ENCODE assay signal across 19 mouse cellular contexts in the genomic region with DNA sequence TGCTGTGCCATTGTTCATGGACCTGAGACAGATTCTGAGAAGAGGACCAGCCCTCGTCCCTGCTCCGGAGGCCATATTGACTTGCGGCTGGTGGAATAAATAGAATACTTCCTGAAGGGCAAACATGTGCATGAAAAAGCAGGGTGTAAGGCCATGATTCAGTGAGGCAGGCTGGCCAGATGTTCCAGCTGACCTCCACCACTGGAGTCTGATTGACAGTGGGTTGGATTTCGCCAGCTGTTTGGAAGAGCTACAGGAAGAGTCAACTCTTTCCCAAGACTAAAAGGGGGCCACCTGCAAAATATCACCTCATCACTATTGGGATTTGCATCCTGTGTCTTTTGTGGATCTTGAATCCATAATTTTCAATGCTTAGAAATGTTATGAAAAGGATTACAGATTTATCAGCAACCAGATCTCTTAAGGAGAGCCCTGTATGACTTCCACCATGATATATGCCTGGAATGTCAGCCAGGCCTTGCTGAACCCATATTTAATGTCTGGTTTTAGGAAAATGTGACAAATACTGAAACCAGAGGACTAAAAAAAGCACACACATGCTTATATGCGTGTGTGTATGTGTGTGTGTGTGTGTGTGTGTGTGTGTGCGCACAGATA.
DNase-seq lines count a peak whose midpoint lies in the region; ATAC-seq and TF ChIP-seq lines count a peak whose summit lies in the region.
"Had no signal": no experiment of that assay in that cellular context is flagged by ENCODE, and none has a peak within 500 bp of the region (broad histone marks: within the 10 kb centered on the region; RNA-seq: fewer than 3 reads in every experiment).

No protein-coding gene starts in this region.

- no peak for TF ChIP-seq CTCF in liver, postnatal 0 days (IDR thresholded peaks at IDR 0.05; ENCODE audit: low read depth)

- no peak overlapping the region for H3K27ac ChIP-seq in embryonic facial prominence, embryonic 10.5 days (replicated peaks)
- H3K27ac ChIP-seq in kidney, embryonic 14.5 days (ENCODE audit: low read depth, low read length), result peak overlapping the region; percentile 24; the same call in 1 of the 2 replicates
- no peak overlapping the region for H3K27ac ChIP-seq in stomach, embryonic 15.5 days
- H3K27ac ChIP-seq in liver, postnatal 0 days (ENCODE audit: low read depth), result no peak overlapping the region
- H3K27ac ChIP-seq: heart, embryonic 13.5 days; hindbrain, postnatal 0 days; lung, embryonic 15.5 days had no signal

- ATAC-seq in kidney, embryonic 14.5 days (ENCODE audit: low FRiP score, low TSS enrichment), result 0 out of 2 replicates have a peak, but pooled peaks have one; percentile 62
- peak; percentile 43; the same call in 1 of the 2 replicates for ATAC-seq in stomach, embryonic 15.5 days (ENCODE audit: insufficient read depth, low FRiP score, low read depth)
- no peak for ATAC-seq in liver, postnatal 0 days
- ATAC-seq: forebrain, embryonic 16.5 days; hindbrain, postnatal 0 days had no signal

- 87% methylated on average over 6 of the region's 6 CpGs for WGBS in embryonic facial prominence, embryonic 10.5 days
- 51% methylated on average over 6 of the region's 6 CpGs for WGBS in kidney, embryonic 14.5 days
- 56% methylated on average over 6 of the region's 6 CpGs for WGBS in stomach, embryonic 15.5 days
- WGBS in liver, postnatal 0 days (ENCODE audit: insufficient replicate concordance), result 82% methylated on average over 6 of the region's 6 CpGs

- H3K9me3 ChIP-seq in embryonic facial prominence, embryonic 10.5 days, result no peaks in the 10 kb centered on the region
- no peaks in the 10 kb centered on the region for H3K9me3 ChIP-seq in kidney, embryonic 14.5 days (ENCODE audit: control insufficient read depth, low read length)
- H3K9me3 ChIP-seq in stomach, embryonic 15.5 days, result no peaks in the 10 kb centered on the region
- no peaks in the 10 kb centered on the region for H3K9me3 ChIP-seq in liver, postnatal 0 days (ENCODE audit: low read length)
- H3K9me3 ChIP-seq: heart, embryonic 13.5 days; lung, embryonic 15.5 days had no signal

- peaks cover 13% of the 10 kb centered on the region; the same call in 1 of the 2 replicates for H3K4me1 ChIP-seq in embryonic facial prominence, embryonic 10.5 days
- peaks cover 10% of the 10 kb centered on the region for H3K4me1 ChIP-seq in kidney, embryonic 14.5 days (ENCODE audit: control insufficient read depth, insufficient read depth, low read length)
- no peaks in the 10 kb centered on the region for H3K4me1 ChIP-seq in stomach, embryonic 15.5 days
- H3K4me1 ChIP-seq in liver, postnatal 0 days (ENCODE audit: insufficient read depth), result no peaks in the 10 kb centered on the region
- H3K4me1 ChIP-seq: heart, embryonic 13.5 days had no signal

- peak; percentile 17 for DNase-seq in kidney, adult 11 months
- DNase-seq in kidney, postnatal 25 days, result no peak
- peak; percentile 22 for DNase-seq in embryonic facial prominence, embryonic 10.5 days (ENCODE audit: low spot score)
- no peak for DNase-seq in liver, postnatal 0 days
- no peak for DNase-seq in cerebellum, postnatal 25 days
- no peak for DNase-seq in frontal cortex, adult 2 months (ENCODE audit: extremely low spot score in 1 of 2, low spot score in 1 of 2)
- DNase-seq: cerebellum, adult 9-11 months; embryo, embryonic 11 days; gastrocnemius, postnatal 14 days; heart, postnatal 36 days; layer of hippocampus, postnatal 36 days; right cerebral cortex, adult 18-20 months had no signal

- no peak overlapping the region for H3K9ac ChIP-seq in kidney, embryonic 14.5 days (ENCODE audit: low read depth, low read length)
- H3K9ac ChIP-seq in stomach, embryonic 15.5 days, result no peak overlapping the region
- no peak overlapping the region for H3K9ac ChIP-seq in liver, postnatal 0 days (replicated peaks)
- H3K9ac ChIP-seq: heart, embryonic 13.5 days; lung, embryonic 15.5 days had no signal

- no peaks in the 10 kb centered on the region for H3K27me3 ChIP-seq in embryonic facial prominence, embryonic 10.5 days (replicated peaks; ENCODE audit: low read depth, poor library complexity, severe bottlenecking)
- H3K27me3 ChIP-seq in kidney, embryonic 14.5 days (ENCODE audit: control insufficient read depth, insufficient read depth, low read length), result no peaks in the 10 kb centered on the region
- H3K27me3 ChIP-seq in stomach, embryonic 15.5 days (replicated peaks), result no peaks in the 10 kb centered on the region
- H3K27me3 ChIP-seq in liver, postnatal 0 days (ENCODE audit: insufficient read depth, low read length), result no peaks in the 10 kb centered on the region
- H3K27me3 ChIP-seq: heart, embryonic 13.5 days; lung, embryonic 15.5 days had no signal

- H3K36me3 ChIP-seq in embryonic facial prominence, embryonic 10.5 days (replicated peaks), result no peaks in the 10 kb centered on the region
- no peaks in the 10 kb centered on the region for H3K36me3 ChIP-seq in kidney, embryonic 14.5 days (ENCODE audit: control insufficient read depth, insufficient read depth, low read length)
- no peaks in the 10 kb centered on the region for H3K36me3 ChIP-seq in stomach, embryonic 15.5 days
- H3K36me3 ChIP-seq in liver, postnatal 0 days (replicated peaks; ENCODE audit: insufficient read depth, low read length), result no peaks in the 10 kb centered on the region
- H3K36me3 ChIP-seq: heart, embryonic 13.5 days; lung, embryonic 15.5 days had no signal

- H3K4me2 ChIP-seq in kidney, embryonic 14.5 days (replicated peaks; ENCODE audit: low read depth, low read length), result no peak overlapping the region
- no peak overlapping the region for H3K4me2 ChIP-seq in stomach, embryonic 15.5 days
- H3K4me2 ChIP-seq in liver, postnatal 0 days (ENCODE audit: low read depth, low read length), result no peak overlapping the region
- H3K4me2 ChIP-seq: heart, embryonic 13.5 days; liver, embryonic 11.5 days; lung, embryonic 15.5 days had no signal

- no peak for TF ChIP-seq EP300 in liver, postnatal 0 days (IDR thresholded peaks at IDR 0.05; ENCODE audit: low read depth)

- H3K4me3 ChIP-seq in embryonic facial prominence, embryonic 10.5 days, result no peak overlapping the region
- no peak overlapping the region for H3K4me3 ChIP-seq in kidney, embryonic 14.5 days (ENCODE audit: low read length)
- H3K4me3 ChIP-seq in stomach, embryonic 15.5 days (replicated peaks), result no peak overlapping the region
- H3K4me3 ChIP-seq in liver, postnatal 0 days (ENCODE audit: low read depth, low read length), result no peak overlapping the region
- H3K4me3 ChIP-seq: heart, embryonic 13.5 days; lung, embryonic 15.5 days had no signal

Comparison
In these comparisons a context has a peak if more than half of its experiments do, and no peak if none do; other contexts are left out.
1. DNase-seq: peak in kidney, adult 11 months (single experiment) and embryonic facial prominence, embryonic 10.5 days (single experiment); none in kidney, postnatal 25 days (0 of 2), liver, postnatal 0 days (single experiment), cerebellum, postnatal 25 days (0 of 2) and frontal cortex, adult 2 months (0 of 2).